Mouse (Mus musculus) layer of hippocampus, postnatal 14 days (tissue): ENCODE data around the gene Lbx2. TPM values are rescaled to one million over a fixed set of nuclear protein-coding genes. Genes with fewer than 3 reads are reported as not detected.
A peak's percentile ranks its signal among the peaks of the same experiment; 100 is the strongest.

Source experiments
- DNase-seq, 2 experiments: peaks; one replicate each; pipeline ENCODE4 v3.0.0; 2021 to 2022; ENCODE audit warnings: low spot score in 2 of 2, mixed read lengths in 1 of 2
- microRNA-seq, 2 experiments: library from miRNA; unstranded; fragments of <30 nt; microRNA quantifications; one replicate each; pipeline ENCODE4 v1.2.0; 2021
- total RNA-seq, 2 experiments: library from RNA; stranded (reverse); gene quantifications; 2 replicates each; pipeline ENCODE4 v1.2.3; 2021

Gene Lbx2
- total RNA-seq, 2 experiments from 2014 or later, result not detected

DNA sequence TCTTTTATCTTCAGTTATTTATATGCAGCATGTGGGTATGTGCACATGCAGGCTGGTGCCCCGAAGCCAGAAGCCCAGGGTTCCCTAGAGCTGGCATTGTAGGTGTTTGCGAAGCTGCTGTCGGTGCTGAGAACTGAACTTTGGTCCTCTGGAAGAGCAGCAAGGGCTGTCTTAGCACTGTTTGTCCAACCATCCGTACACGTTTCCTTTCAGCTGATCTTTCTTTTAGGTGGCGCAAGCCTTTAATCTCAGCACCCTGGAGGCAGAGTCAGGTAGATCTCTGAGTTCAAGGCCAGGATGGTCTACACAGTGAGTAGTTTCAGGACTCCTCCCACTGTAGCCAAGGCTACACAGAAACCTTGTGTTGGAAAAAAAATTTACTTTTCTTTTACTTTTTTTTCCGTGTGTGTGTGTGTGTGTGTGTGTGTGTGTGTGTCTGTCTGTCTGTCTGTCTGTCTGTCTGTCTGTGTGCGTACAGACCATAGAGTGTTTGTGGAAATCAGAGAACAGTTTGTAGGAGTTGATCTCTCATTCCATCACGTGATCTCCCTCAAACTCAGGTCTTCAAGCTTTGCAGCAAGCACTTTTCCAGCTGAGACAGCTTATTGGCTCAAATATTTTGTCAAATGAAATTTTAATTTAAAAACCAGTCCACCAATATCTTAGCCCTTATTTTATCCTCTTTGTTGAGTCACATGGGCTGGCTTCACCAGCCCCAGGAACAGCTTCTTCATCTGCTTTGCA is 46.2 kb downstream of the Lbx2 start:
- DNase-seq, result no peak

DNA sequence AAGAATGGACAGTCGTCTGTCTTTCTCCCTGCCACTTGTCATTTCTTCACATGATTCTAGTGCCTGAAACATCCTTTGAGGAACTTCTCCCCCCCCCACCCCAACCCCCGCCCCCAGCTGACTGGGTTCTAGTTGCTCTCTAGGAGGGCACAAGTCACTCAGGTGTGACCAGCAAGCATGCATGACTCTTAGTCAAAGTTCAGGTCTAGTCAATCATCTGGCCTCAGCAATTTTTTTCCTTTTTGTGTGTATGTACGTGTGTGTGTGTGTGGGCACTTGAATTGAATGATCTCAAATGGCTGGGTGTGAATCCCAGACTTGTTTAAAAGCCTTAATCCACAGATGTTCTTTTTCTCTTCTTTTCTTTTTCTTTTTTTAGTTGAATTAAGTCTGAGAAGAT is 48.1 kb downstream of the Lbx2 start:
- no peak for DNase-seq

DNA sequence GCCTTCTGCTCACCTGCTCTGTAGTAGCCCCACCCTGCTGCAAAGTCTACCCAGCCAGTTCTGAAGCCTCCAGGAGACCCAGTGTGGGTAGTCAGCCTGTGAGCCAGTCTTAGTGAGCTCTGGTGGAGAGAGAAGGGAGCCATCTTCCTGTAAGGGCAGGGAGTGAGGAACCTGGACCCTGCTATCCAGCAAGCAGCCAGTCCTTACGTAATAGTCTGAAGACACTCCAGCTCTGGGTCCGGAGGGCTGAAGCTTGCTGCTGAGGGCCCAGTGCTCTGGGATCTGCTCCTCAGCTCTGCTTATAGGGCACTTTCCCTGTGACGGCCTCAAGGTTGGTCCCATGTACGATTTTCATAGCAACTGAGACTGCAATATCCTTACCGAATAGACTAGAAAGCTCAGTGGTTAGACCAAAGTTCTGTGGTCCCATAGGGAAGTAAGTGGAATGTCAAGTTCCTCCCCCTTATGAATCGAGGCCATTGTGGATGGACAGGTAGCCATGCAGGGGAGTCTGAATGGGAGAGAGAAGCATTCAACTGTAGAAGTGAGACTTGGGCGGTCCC is 48.9 kb downstream of the Lbx2 start, which contains the start of gene Rtkn:
Gene Rtkn (plus strand): TSS at position 513 of the 563 bp plus-strand sequence.
- DNase-seq, result no peak

DNA sequence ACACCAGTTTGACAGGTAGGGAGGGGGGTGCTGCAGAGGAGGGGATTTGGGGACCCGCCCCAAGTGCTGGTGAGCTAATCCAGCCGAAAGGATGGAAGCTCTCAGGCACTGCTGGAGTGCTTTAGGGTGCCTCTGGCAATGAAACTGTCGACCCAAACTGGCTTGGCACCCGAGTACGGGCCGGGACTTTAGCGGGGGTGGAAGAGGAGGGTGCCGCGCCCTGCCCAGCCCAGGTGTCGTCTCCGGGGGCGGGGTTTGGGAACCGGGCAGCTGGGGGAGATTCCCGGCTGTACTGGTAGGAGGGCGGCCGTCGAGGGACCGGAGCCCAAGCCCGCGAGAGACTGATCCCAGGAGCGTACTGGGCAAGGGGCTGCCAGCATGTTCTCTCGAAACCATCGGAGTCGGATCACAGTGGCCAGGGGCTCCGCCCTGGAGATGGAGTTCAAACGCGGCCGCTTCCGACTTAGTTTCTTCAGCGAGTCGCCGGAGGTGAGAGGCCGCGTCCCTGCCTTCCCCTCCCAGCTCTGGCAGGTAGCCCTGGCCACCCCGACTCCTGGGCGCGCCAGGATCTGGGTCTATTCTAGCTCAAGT is 49.5 kb downstream of the Lbx2 start:
- DNase-seq, result no peak

DNA sequence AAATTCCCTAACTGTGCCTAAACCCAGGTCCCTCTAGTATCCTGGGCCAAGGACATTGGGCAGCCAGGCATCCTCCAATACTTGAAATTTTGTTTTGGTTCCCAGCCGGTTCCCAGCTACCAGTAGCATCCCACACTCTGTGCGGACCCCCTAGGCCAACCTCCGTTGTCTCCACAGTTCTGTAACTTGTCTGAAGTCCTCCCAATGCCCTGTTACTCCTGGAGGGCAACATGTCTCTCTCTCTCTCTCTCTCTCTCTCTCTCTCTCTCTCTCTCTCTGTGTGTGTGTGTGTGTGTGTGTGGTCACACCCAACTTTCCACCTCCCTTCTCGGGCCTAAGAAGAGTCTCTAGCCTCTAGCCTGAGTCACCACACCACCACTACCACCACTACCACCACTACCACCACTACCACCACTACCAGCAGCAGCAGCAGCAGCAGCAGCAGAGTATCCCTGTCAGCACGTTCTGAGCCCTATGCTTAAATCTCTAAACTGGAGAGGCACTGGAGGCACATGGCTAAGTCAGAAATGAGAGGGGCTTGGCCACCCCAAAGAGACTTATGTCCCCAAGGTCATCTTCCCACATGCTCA is 50.2 kb downstream of the Lbx2 start:
- DNase-seq, result no peak

DNA sequence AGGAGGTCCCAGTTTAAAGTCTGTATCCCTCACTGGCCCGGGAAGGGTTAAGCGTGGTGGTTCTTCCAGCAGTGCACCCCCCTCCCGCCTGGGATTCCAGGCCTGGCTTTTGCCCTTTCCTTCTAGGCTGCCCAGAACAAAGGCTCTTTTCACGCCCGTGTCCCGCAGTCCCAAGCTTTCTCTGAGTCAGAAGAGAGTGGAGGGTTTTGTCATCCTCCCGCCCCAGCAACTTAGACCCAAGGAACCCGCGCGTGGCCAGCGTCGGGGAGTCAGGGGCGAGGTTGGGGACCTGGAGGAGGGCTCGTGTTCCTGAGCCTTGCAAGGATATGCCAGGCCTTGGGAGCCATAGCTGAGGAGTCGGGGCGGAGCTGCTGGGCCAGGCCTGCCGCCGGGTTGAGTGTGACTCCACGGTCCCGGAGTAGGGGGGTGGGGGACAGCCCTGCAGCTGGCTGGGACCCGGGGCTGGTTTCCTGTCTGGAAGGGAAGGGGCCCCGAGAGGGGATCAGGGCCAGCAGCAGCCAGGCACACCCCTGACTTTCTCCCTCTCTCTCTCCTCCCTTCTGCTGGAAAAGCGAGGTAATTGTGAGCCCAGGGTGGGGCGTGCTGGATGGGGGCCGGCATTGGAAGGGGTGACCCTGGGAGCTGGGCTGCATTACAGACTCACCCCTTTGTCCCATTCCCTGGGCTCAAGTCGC is 50.9 kb downstream of the Lbx2 start:
- DNase-seq, result no peak

DNA sequence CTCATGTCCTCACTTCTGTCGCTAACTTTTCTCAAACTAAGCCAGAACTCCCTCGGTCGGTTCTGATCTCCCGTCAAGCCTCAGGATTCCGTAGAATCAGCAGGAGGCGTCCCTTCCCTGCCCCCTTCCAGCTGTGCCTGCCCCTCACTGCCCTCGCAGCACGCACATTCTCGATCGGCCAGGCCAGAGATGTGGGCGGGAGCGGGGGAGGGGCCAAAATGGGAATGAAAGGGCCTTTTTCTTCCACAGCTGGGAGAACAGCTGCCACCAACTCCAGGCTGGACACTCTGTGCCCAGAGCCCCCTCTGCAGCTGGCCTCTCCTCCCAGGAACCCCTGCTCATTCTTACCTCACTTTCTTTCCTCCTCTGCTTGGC is 51.4 kb downstream of the Lbx2 start:
- peak in 1 of 2 experiments; percentile 74 for DNase-seq

Small RNAs within 50 kb of the gene (microRNA-seq; reads per million reads assigned to microRNA genes)
- gene Mir3470a (0 reads per million in 2 experiments), gene Mir7040 (0 reads per million in 2 experiments)

Other genes with a start within 250 kb of the Lbx2 start
- gene Sema4f, start 146.6 kb upstream of the Lbx2 start, total RNA-seq, result 10 to 100 TPM; 43.4 to 44.2 TPM
- under 1 TPM in 1 of 2 experiments, not detected in 1; 0.44 TPM for gene M1ap, start 139.5 kb upstream of the Lbx2 start, total RNA-seq
- 1 to 10 TPM; 3.1 to 3.3 TPM for gene Dok1, start 52.9 kb upstream of the Lbx2 start, total RNA-seq
- 1 to 10 TPM; 2.3 to 3.8 TPM for gene Loxl3, start 52.2 kb upstream of the Lbx2 start, total RNA-seq
- gene Aup1, start 31.8 kb upstream of the Lbx2 start, total RNA-seq, result 100 to 1,000 TPM; 108 to 116 TPM
- gene Htra2, start 31.1 kb upstream of the Lbx2 start, total RNA-seq, result 10 to 100 TPM; 55.7 to 60.1 TPM
- under 1 TPM; 0.48 to 0.74 TPM for gene Dqx1, start 28.5 kb upstream of the Lbx2 start, total RNA-seq
- not detected for gene Tlx2, start 16.1 kb upstream of the Lbx2 start, total RNA-seq
- gene Pcgf1, start 8.5 kb upstream of the Lbx2 start, total RNA-seq, result 10 to 100 TPM; 23.3 to 27.0 TPM
- gene Ccdc142, start 15.2 kb downstream of the Lbx2 start, total RNA-seq, result 10 to 100 TPM in 1 of 2 experiments, 1 to 10 TPM in 1; 6.8 to 11.7 TPM
- 1 to 10 TPM; 5.2 to 6.4 TPM for gene Gm42688, start 15.2 kb downstream of the Lbx2 start, total RNA-seq
- 10 to 100 TPM; 62.5 to 62.7 TPM for gene Mrpl53, start 22.7 kb downstream of the Lbx2 start, total RNA-seq
- 10 to 100 TPM; 22.0 to 27.2 TPM for gene Mogs, start 29.1 kb downstream of the Lbx2 start, total RNA-seq
- gene Wbp1, start 35.2 kb downstream of the Lbx2 start, total RNA-seq, result 10 to 100 TPM; 66.7 to 72.6 TPM
- 10 to 100 TPM; 24.1 TPM for gene Ino80b, start 39.1 kb downstream of the Lbx2 start, total RNA-seq
- 10 to 100 TPM; 61.2 to 65.1 TPM for gene Rtkn, start 49.1 kb downstream of the Lbx2 start, total RNA-seq
- gene Wdr54, start 70.0 kb downstream of the Lbx2 start, total RNA-seq, result 10 to 100 TPM; 24.4 to 26.0 TPM
- 10 to 100 TPM; 20.4 to 21.1 TPM for gene 1700003E16Rik, start 70.0 kb downstream of the Lbx2 start, total RNA-seq
- gene Dctn1, start 79.6 kb downstream of the Lbx2 start, total RNA-seq, result 100 to 1,000 TPM; 358 to 382 TPM
- 10 to 100 TPM in 1 of 2 experiments, under 1 TPM in 1; 0.41 to 11.9 TPM for gene Slc4a5, start 133.5 kb downstream of the Lbx2 start, total RNA-seq
- gene Mthfd2, start 239.5 kb downstream of the Lbx2 start, total RNA-seq, result 10 to 100 TPM in 1 of 2 experiments, 1 to 10 TPM in 1; 8.5 to 10.5 TPM
- gene Mob1a, start 239.6 kb downstream of the Lbx2 start, total RNA-seq, result 10 to 100 TPM; 22.1 to 23.1 TPM